Mouse (Mus musculus) lung, adult 2 months (tissue): ENCODE data around the gene Dock9. TPM values are rescaled to one million over a fixed set of nuclear protein-coding genes. Genes with fewer than 3 reads are reported as not detected.

Source experiments
- DNase-seq: peaks from one replicate; pipeline ENCODE4 v3.0.0; 2022
- H3K4me1 ChIP-seq: fragments of 200-500 bp; 2 replicates; pipeline ENCODE4 v1.6.1; 2011; ENCODE audit warnings: low read length; ENCODE audit not compliant: control insufficient read depth, insufficient read depth
- H3K4me3 ChIP-seq: fragments of 200-500 bp; replicated peaks from 2 replicates; pipeline ENCODE3; 2011; ENCODE audit warnings: low read depth, mild to moderate bottlenecking, control low read depth, low read length; ENCODE audit errors: extremely low read depth
- CTCF ChIP-seq: fragments of 200-500 bp; IDR thresholded peaks from 2 replicates; pipeline ENCODE4 v1.5.1; 2011; ENCODE audit warnings: mild to moderate bottlenecking, low read length, control low read depth; ENCODE audit not compliant: insufficient read depth
- POLR2A ChIP-seq: fragments of 200-500 bp; IDR thresholded peaks from 2 replicates; pipeline ENCODE4 v1.6.1; 2011; ENCODE audit warnings: low read depth, mild to moderate bottlenecking, control low read depth, low read length, borderline replicate concordance; ENCODE audit errors: extremely low read depth
- WGBS: fragments of 180-500 bp; shearing (Covaris S2); methylation state at CpG from one replicate; pipeline ENCODE4 v1.1.7; 2018; 5-methylcytosine and 5-hydroxymethylcytosine counted together
- polyA plus RNA-seq: library from polyadenylated mRNA; depleted of rRNA; stranded (reverse); fragments of >200 nt; gene quantifications from 2 replicates; pipeline ENCODE4 v1.2.3, GENCODE M21; 2012

Gene Dock9
- polyA plus RNA-seq, 1 experiment: 73.3 TPM

DNA sequence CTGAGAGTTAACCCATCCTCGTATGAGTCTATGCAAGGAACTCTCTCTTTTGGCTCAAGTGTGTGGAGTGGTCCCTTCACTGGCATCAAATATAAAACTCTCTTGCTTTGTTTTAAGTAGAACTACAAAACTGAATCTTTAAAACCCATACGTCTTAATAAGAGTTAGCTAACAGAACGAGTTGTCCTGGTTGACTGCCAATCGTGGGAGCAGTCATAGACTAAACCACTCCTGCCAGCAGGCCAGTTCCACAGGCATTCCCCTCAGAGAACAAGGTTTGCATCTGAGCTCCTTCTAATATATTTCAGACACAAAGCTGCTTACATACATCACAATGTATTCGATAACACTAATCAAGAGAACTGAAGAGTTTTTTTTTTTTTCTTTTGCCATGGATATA is 203.0 kb downstream of the Dock9 start:
- no peak for TF ChIP-seq CTCF
- no peak for TF ChIP-seq POLR2A
- 64% methylated on average over 5 of the region's 5 CpGs for WGBS

DNA sequence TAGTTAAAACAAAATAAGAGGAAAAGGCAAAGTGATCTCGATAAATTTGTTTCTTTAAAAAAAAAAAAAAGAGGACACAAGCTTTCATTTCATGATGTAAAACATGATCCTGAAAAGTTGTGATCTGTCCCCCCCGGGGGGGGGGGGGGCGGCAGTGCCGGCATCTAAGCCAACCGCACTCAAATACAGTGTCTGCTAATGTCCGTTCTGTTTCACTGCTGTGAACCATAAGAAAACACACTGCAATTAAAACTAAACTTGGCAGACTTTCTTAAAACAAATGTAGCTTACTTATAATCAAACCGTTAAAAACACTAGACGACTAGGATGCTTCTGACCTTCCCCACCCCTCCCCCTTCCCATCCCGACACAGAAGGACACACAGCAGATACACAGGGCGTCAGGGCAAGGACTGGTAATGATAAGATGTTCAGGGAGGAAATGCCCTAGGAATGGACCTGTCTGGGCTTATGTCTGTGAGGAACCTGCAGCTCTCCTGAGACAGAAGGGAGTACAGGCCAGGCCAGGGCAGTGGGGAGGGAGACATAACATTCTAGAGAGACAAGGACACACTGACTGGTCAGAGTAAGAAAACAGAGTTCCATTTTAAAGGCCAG is 204.2 kb downstream of the Dock9 start:
- TF ChIP-seq CTCF (no peak), POLR2A (no peak)
- H3K4me1 ChIP-seq: peaks cover 5% of the 10 kb centered on the region; the same call in 1 of the 2 replicates
- DNase-seq: no peak
- no peak overlapping the region for H3K4me3 ChIP-seq
- WGBS: 40% methylated on average over 10 of the region's 10 CpGs

More for the DNA sequence above, 203.0 kb downstream of the Dock9 start:
- H3K4me3 ChIP-seq: no peak overlapping the region
- no peak for DNase-seq
- peaks cover 5% of the 10 kb centered on the region; the same call in 1 of the 2 replicates for H3K4me1 ChIP-seq

- Histone ChIP-seq H3K4me1 (peaks cover 5% of the 10 kb centered on the region; the same call in 1 of the 2 replicates), H3K4me3 (no peak overlapping the region)
- no peak for DNase-seq
- TF ChIP-seq CTCF: no peak
- TF ChIP-seq POLR2A: no peak
- 37% methylated on average over 3 of the region's 3 CpGs for WGBS
These were observed 204.7 kb downstream of the Dock9 start for GRCm38 (mm10) chr14:121592890-121593289.

GRCm38 (mm10) chr14:121592356-121592755 is 205.3 kb downstream of the Dock9 start:
- DNase-seq: no peak

DNA sequence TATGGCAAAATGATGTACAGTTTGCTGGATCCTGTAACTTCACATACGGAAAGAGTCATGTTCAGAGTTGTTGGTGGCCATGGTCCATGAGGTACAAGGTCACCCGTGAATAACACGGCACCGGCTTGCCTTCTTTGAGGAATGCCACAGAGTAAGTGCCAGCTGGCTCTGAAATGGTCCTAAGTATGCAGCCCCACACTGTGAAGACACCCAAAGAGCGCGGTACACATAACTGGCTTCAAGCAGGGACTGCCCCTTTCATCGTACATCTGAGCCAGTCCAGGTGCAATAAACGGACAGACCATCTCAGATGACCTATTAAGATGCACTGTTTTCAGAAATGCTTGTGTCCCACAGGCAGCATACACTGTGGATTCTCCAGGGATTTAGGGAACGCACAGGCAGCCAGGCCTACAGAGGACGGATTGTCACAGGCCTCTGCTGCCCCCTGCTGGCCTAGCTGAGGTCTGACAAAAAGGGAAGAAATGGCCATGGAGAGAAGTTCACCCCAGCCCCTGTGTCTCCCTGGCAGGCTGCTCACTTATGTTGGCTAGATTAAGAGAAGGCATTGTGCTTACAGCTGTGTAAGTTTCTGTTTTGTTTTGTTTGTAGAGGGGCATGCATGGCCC is 208.4 kb downstream of the Dock9 start:
- TF ChIP-seq POLR2A: no peak
- peak; percentile 85 for TF ChIP-seq CTCF
- peak; percentile 65 for DNase-seq
- 46% methylated on average over 10 of the region's 10 CpGs for WGBS
- Histone ChIP-seq H3K4me3 (no peak overlapping the region), H3K4me1 (peaks cover 5% of the 10 kb centered on the region; the same call in 1 of the 2 replicates)

More at GRCm38 (mm10) chr14:121592356-121592755, 205.3 kb downstream of the Dock9 start:
- Histone ChIP-seq H3K4me1 (peaks cover 5% of the 10 kb centered on the region; the same call in 1 of the 2 replicates), H3K4me3 (no peak overlapping the region)
- TF ChIP-seq CTCF (no peak), POLR2A (no peak)
- 53% methylated on average over 9 of the region's 9 CpGs for WGBS

DNA sequence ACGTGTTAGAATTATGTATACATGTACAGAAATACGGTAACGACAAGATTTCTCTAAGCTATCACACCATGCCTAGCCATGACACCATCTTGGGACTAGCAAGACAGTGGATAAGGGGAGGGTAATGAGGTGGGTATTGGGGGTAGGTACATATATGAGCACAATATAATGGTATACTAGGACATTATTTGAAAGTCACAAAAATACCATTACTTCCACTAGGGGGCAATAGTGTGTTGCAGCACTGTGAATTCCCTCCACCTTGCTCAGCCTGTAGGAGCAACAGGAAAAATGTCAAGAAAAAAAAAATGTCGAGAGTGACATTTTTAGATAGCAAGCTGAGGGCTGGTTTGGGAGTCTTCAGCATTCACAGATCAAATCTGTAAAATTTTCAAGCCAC is 209.2 kb downstream of the Dock9 start:
- TF ChIP-seq CTCF (no peak), POLR2A (no peak)
- Histone ChIP-seq H3K4me3 (no peak overlapping the region), H3K4me1 (peaks cover 2% of the 10 kb centered on the region; the same call in 1 of the 2 replicates)
- DNase-seq: no peak
- 70% methylated on average over 4 of the region's 4 CpGs for WGBS

DNA sequence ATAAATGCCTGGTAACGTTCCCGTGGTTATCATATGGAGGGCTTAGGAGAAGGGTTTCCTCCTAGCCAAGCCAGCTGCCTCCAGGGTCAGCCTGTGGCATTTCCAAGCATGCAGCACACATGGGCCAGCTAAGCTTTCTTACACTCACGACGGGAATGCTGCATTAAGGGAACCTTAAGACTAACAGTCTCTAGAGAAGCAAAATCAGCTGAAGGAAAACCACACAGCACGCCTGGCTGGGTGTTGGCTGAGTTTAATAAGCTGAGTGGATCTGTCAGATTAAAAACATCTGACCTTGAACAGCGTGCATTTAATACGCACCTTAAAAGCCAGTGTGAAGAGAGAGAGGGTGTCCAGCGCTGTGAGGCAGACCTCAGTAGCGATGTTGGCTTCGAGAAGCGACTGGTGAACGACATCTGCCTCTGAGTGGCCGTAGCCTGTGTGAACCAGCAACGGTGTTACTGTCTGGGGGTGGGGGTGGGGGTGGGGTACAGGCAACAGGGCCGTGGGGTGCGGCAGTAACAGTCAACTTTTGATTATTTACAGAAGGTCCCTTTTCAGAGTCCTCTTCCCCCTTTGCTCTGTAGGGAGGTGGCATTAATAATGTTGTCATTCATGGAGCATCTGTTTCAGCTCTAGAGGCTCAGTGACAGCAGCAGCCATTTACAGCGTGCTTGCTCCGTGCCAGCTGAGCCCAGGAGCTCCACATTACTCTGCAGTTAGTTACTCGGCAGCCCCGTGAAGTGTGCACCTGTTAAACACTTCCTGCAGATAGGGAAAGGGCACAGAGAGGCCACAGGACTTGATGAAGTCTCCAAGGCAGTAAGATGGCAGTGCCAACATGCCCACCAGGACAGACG is 211.5 kb downstream of the Dock9 start:
- WGBS: 59% methylated on average over 21 of the region's 21 CpGs

GRCm38 (mm10) chr14:121579055-121579454 is 218.6 kb downstream of the Dock9 start:
- TF ChIP-seq CTCF (peak; percentile 79), POLR2A (no peak)
- H3K4me3 ChIP-seq: no peak overlapping the region
- WGBS: 47% methylated on average over 3 of the region's 3 CpGs
- peak; percentile 46 for DNase-seq
- H3K4me1 ChIP-seq: no peaks in the 10 kb centered on the region

More for the DNA sequence above, 211.5 kb downstream of the Dock9 start:
- no peak for DNase-seq
- no peak overlapping the region for H3K4me3 ChIP-seq
- no peaks in the 10 kb centered on the region for H3K4me1 ChIP-seq
- no peak for TF ChIP-seq CTCF
- TF ChIP-seq POLR2A: no peak

GRCm38 (mm10) chr14:121573391-121573790 is 224.2 kb downstream of the Dock9 start:
- DNase-seq: no peak
- no peak overlapping the region for H3K4me3 ChIP-seq
- WGBS: 89% methylated on average over 5 of the region's 5 CpGs
- TF ChIP-seq CTCF: no peak
- no peaks in the 10 kb centered on the region for H3K4me1 ChIP-seq

DNA sequence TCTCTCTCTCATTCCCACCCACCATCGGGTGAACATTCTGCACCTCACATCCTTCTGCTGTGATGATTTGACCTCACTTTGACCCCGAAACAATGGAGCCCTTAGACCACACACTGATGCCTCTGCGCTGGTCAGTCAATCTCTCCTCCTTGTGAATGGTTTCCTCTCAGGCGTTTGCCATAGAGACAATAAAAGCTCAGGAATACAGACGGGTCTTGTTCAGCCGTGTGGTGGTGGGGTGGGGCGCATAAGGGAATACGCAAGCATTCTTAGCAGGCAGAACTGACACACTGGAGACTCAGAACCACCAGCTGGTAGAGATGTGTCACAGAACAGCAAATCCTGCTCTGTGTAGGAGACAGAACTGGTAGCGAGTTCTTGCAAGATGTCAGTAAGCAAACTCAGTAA is 230.8 kb downstream of the Dock9 start:
- Histone ChIP-seq H3K4me3 (no peak overlapping the region), H3K4me1 (no peaks in the 10 kb centered on the region; the same call in 1 of the 2 replicates)
- WGBS: 62% methylated on average over 9 of the region's 9 CpGs
- TF ChIP-seq CTCF (no peak), POLR2A (no peak)
- DNase-seq: no peak
